Mouse (Mus musculus): ENCODE measurements around the gene Tbx19. TPM values are rescaled to one million over a fixed set of nuclear protein-coding genes. Genes with fewer than 3 reads are reported as not detected.

Tbx19 gene
- total RNA-seq, 2 experiments from 2014 or later, result not detected

DNA sequence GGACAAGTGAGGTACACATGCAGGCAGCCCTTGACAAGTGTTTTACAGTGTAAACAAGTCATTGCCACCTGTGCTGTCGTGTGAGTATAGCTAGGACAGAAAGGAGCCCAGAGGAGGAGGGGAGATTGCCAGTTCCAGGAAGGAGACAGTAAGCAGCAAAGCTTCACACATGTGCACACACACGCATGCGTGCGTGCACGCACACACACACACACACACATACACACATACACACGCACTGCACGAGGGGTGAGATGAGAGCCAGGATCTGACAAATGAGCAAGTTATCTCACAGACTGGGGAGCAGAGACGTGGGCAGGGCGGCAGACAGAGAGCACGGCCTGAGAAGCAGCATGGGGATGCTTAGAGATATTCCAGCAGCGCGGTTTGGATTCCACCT, 25.9 kb upstream of the Tbx19 start:
- ATAC-seq (replicated peaks; ENCODE audit: poor library complexity, severe bottlenecking), result no peak

DNA sequence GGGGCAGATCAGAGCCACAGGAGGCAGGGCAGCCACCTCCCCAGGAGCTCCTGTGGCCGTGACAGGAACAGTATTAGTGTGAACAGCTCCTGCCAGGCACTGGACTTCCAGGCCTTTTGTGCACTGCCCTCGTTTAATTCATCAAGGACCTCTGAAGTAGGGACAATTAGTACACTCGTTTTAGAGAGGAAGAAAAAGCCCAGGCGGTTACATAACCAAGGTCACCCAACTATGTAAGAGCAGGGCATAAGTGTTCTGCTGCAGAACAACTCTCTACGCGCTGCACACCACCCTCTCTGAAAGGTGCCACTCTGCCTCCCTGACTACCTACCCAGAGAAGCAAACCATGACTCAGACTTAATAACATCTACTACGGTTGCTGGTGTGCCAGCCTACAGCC, 24.5 kb upstream of the Tbx19 start:
- no peak for ATAC-seq (replicated peaks; ENCODE audit: poor library complexity, severe bottlenecking)

DNA sequence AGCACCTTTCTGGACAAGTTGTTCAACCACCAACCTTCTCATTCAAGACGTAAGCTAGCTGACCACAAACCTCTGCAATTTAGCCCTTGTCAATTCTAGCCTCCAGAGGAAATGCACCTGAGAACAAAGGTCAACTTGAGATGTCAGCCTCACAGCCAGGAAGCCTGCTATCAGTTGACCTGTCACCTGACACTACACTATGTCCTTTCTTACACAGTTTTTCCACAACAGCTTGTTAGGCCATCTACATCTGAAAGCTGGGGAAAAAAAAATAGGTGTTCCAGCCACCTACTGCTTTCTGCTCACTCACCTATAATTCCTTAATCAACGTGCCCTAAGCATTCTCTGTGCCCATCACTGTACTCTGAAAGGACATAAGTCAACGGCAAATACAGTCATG, 23.6 kb upstream of the Tbx19 start:
- no peak for ATAC-seq (replicated peaks; ENCODE audit: poor library complexity, severe bottlenecking)

DNA sequence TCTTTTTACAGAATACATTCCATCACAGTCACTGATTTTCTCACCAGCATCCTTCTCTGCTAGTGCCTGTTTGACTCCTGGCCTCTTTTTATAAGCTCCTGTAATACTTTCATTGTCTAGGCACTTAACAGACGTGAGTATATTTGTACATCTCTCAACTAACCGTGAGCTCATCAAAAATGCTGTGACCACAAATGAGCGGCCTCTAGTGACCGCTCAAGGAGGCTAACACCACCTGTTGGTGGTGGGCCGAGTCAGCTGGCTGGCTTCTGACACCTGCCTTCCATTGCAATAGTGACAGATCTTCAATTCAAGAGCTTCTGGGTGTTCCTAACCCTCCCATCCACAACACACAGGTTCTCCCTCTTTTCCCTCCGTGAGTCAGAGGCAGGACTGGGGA, 22.8 kb upstream of the Tbx19 start:
- no peak for ATAC-seq (replicated peaks; ENCODE audit: poor library complexity, severe bottlenecking)

DNA sequence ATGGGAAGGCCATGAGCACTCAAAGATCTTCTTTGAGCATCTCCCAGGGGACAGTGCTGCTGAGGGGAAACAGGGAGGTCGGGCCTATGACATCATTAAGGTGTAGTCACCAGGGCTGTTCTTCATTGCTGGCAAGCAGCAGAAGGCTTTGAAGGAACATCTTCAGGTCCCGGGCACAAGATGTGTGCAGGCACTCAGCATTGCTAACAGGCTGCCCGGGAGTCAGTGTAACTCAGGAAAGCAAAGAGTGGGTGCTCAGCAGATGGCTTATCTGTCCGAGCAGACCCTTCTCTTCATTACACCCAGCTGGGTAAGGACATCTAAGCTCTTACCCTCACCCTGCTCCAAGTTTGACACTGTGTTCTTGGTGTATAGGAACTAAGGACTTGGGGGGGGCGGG, 18.7 kb upstream of the Tbx19 start:
- ATAC-seq (replicated peaks; ENCODE audit: poor library complexity, severe bottlenecking), result no peak

DNA sequence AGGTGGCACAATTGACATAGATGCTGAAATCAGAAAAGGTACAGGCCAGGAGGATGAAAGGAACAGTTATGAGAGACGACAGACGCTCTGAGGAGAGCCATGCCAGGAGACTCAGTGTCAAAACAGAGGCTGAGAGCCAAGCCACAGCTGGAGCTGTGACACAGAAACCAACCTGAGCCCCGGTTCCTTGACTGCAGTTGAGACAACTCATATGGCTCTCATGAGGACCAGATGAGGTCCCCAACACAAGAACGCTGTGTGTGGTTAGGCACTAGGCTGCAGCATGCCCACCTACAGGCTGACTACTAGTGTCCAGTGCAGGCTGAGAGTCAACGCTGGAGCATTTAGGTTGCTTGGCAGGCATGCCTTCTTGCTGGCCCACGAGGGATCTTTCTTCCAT, 17.5 kb upstream of the Tbx19 start:
- no peak for ATAC-seq (replicated peaks; ENCODE audit: poor library complexity, severe bottlenecking)

DNA sequence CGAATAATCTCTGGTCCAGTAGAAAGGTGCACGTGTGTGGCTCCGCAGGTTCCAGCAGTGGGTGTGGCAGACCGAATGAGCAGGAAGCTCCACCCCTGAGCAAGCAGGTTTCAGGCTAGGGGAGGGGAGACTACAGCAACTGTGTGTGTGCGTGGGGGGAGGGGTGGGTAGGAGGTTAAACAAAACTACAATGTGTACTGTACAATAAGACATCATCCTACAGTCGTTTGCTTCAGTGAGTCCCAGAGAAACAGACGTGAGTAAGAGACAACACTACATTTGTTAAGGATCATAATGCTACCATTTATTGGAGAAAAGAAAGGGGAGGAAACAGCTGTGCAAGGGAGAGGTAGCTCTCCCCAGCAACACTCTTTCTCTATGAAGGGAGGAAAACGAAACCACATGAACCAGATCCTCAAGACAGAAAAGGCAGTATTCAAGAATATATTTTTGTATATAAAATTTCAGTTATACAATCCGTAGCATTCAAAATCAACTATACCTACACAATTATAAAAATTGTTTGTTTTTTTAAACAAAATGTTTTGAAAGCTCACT, 13.6 kb upstream of the Tbx19 start:
- ATAC-seq (replicated peaks; ENCODE audit: poor library complexity, severe bottlenecking), result no peak

DNA sequence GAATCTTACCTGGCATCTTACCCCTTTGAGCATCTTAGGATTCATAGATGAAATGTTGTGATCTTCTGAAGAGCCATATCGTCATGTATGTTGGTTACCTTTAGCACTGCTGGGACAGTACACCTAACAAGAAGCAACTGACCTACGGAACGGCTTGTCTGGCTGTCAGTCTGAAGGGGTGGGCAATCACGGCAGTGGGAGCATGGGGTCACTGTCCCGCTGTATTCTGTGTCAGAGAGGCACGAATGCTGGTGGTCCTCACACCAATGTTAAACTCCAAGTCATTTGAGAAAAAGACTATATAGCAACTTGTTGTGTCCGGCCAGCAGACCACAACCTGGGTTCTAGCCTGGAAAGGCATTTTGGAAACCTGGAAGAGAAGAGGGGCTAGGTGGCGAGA, 10.7 kb upstream of the Tbx19 start:
- no peak for ATAC-seq (replicated peaks; ENCODE audit: poor library complexity, severe bottlenecking)

DNA sequence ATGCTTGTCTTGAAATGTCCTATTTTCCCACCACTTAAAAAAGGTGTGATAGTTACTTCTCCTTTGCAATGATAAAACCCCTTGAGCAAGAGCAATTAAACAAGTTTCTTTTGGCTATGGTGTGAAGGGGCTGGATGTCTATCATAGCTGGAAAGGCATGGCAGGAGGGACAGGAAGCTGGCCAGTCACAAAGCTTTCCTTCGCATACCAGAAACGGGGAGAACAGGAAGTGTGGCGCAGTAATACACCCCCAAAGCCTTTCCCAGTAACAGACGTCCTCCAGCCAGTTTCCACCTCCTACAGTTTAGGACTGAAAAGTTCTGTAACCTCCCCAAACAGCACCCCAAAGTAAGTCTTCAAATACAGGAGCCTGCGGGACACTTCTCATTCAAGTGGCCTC, 9.6 kb upstream of the Tbx19 start:
- peak; percentile 71 for ATAC-seq (replicated peaks; ENCODE audit: poor library complexity, severe bottlenecking)

DNA sequence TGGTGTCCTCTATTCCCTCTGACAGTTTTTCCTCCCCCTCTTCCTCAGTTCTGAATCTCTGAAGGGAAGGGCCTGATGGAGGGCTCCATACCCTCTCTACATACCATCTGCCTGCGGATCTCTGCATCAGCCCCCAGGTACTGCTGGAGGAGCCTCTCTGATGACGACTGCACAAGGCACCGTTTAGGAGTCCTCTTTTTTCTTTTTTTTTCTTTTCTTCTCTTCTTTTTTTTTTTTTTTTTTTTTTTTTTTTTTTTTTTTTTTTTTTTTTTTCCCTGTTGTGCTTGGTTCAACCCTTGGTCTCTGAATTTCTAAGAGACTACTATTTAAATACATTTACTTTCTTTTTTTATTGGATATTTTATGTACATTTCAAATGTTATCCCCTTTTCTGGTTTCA, 8.9 kb upstream of the Tbx19 start:
- ATAC-seq (replicated peaks; ENCODE audit: poor library complexity, severe bottlenecking), result no peak

DNA sequence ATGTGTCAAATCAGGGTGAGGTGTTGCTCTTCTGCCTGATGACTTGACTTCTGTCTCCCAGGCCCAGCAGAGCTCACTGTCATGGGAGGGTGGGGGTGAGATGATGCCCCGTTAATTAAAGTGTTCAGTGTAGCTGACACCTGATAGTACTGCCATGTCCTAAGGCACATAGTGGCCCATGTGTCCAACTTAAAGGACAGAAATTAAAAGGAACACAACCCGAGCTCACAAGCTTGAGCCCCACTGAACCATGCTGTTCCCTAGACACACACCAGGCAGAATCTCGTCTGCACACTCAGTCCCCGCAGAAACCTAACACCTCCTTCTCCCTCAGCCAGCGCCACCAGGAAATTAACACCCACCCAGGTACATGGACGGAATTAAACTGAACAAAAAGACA, 4.3 kb upstream of the Tbx19 start:
- ATAC-seq (replicated peaks; ENCODE audit: poor library complexity, severe bottlenecking), result no peak

DNA sequence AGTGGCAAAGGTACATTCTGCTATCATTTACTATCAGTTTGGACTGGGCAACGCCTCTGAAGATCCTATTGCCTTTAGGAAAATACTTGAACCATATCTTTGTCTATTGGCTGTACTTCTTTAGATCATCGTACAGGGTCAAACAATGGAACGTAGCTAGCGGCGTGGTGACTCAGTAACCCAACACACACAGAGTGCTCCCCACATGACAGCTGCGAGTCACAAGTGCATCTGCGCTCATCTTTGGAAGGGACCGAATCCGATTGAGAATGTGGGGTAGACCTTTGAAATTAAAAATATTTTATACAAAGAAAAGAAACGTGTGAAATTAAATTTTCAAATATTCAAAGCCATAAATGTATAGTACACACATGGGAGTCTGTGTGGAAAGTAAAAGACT, 1.7 kb downstream of the Tbx19 start:
- no peak for ATAC-seq (replicated peaks; ENCODE audit: poor library complexity, severe bottlenecking)

DNA sequence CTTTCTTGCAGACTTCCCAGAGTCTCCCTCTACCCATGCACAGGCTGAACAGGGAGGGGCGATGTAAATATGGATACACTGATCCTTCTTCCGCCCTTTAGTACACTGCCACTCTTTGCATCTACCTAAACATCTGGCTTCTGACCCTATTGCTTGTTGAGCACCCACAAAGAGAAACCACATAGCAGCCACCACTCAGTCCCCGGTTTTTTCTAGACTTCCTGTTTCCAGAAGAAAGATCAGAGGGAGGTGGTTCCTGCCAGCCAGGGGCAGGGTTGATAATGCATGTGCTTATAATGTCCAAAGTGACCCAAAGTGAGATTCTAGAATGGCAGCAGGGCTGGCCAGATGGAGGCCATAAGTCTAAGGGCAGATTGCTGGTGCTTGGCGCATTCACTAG, 6.4 kb downstream of the Tbx19 start:
- peak; percentile 93 for ATAC-seq (replicated peaks; ENCODE audit: poor library complexity, severe bottlenecking)

DNA sequence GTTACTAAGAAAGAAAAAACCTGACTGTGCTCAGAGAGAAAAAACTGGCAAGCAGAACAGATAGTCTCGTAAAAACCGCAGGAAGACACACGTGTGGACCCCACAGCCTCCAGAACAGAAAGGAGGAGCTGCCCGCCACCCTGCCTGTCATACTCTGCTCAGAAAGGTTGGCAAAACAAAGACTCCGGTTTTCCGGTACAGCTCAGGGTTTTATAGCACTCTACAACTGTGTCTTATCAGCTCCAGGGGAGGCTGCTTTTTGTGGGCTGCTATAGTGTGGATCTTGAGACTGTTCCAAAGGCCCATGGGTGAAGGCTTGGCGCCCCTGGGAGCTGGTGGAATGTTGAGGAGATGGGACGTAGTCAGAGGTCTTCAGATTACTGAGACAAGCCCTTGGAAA, 9.4 kb downstream of the Tbx19 start:
- ATAC-seq (replicated peaks; ENCODE audit: poor library complexity, severe bottlenecking), result no peak

DNA sequence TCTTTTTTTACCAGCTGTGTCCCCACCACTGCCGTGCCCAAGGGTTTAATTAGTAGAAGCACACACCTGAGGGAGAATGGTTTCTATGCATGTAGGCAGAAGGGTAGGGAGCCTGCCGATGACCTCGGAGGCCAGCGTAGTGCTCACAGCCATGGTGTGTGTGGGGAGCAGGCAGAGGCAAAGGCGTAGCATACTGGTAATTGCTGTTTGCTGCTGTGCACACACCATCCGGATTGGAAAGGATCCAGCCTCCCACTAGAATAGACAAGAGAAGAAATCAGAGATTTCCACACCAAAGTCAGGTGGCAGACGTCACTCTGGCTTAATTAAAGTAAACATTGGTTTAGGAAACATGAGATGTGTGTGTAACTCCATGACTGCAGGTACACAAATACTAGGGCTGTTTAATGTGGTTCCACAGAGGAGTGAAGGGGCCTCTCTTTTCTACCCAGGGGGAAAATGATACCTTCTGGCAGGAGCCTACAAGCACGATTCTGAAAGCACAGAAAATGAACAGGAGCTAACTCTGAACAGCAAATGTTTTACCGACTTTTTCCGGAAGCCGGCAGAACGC, 18.1 kb downstream of the Tbx19 start:
- no peak for ATAC-seq (replicated peaks; ENCODE audit: poor library complexity, severe bottlenecking)

DNA sequence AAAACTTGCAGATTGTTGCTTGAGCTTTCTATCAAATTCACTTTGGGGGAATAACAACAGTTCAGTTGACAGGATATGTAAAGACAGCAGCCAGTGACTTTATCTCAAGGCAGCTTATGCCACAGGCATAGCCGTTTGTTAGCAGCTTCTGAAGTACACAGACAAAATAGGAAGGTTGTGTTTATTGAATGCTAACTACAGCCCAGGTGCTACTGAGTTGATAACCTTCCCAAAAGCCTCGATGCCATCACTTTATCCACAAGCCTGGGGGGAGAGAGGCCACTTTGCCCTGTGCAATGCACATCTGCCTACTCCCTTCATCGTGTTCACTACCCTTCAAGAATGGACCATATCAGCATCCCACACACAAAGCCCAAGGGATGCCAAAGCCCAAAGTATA, 20.3 kb downstream of the Tbx19 start:
- ATAC-seq (replicated peaks; ENCODE audit: poor library complexity, severe bottlenecking), result no peak

DNA sequence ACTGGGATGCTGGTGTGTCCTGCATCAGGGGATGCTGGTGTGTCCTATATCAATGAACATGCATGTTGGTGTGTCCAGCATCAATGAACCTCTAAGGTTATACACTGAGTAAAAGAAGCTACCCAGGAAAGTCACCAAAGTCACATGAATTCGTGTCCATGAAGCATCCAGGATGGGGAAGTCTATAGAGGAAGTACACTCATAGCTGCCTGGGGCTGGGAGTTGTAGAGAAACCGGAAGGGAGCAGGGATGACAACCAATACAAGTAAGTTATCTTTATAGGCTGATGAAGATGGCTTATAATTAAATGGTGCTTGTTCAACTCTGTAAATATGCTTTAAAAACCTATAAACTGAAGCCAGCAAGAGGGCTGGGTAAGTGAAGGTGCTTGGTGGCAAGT, 26.7 kb downstream of the Tbx19 start:
- peak; percentile 64 for ATAC-seq (replicated peaks; ENCODE audit: poor library complexity, severe bottlenecking)

DNA sequence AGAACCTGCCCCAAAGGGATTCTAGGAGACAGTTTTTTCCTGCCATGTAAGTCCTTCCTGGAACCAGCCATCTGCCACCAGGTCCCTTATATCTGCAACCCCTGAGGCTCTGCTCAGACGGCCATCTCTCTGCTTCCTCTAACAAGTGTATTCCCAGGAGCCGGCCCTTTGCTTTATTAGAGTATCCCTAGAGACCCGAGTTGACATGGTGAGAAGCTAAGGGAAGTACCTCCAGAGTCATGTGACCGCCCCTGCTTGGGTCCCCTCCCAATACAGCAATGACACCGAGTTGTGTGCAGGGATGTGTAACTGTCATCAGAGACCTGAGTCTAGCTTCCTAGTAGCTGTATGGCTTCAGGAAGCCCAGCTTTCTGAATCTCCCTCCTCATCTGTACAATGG, 27.3 kb downstream of the Tbx19 start:
- 0 out of 2 replicates have a peak, but pooled peaks have one; percentile 8 for ATAC-seq (replicated peaks; ENCODE audit: poor library complexity, severe bottlenecking)

DNA sequence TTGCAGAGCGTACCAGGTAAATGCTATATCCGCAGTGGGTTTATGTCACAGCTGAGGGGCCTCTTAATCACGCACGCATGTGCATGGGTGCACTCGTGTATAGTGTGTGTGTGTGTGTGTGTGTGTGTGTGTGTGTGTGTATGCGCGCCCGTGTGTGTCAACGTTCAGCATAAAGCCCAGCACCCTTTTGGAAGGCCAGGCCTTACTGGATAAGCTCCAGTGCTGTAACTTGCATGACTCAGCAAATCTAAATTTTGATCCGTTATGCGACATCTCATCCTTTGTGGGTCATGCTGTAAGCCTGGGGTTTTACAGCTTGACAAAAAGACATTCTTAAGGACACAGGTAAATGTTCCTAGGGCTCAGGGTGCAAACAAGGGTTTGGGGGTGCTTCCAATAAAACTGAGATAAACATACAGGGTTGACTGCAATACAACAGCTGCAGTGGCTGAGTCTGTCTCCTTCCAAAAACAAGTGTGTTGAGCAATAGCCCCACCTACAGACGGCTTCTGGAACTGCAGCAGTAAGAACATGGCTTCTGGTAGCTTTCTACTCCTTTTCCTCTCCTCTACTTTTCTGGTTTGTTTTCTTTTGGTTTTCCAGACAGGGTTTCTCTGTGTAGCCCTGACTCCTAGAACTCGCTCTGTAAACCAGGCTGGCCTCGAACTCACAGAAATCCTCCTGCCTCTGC, 28.2 kb downstream of the Tbx19 start:
- peak; percentile 86 for ATAC-seq (replicated peaks; ENCODE audit: poor library complexity, severe bottlenecking)

DNA sequence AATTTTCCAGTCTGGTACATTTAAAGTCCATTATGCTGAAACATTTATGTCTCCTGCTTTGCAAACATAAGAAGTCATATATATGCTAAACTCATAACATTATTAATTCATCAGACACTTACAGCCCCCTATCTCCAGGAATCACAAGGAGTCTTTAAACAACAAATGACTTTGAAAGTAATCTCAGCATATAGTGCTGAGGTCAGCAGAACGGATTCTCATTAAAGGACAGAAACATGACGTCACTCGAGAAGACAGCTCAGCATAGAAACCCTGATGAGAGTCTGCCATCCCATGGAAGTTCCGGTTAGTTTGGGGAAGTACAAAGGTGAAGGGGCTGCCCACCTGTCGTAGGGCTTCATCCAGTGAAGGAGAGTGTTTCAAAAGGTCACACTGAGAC, 31.0 kb downstream of the Tbx19 start:
- no peak for ATAC-seq (replicated peaks; ENCODE audit: poor library complexity, severe bottlenecking)

DNA sequence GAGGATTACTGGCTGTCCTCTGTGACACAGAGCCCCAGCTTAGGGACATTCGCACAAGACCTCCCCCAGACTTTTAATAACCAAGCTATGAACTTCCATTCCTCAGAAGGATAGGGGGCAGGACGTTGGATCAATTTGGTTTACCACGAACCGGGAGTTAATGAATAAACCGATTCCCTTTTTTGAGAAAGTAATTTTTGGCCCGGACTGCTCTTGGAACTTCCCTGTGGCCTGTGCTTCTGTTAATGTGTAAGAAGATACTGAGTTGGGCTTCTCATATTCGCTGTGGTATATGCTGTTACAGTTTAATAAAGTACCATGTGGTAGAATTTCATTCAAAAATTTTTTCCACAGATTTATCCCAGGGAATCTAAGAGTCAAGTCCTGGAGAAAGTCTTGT, 39.5 kb downstream of the Tbx19 start:
- no peak for ATAC-seq (replicated peaks; ENCODE audit: poor library complexity, severe bottlenecking)

DNA sequence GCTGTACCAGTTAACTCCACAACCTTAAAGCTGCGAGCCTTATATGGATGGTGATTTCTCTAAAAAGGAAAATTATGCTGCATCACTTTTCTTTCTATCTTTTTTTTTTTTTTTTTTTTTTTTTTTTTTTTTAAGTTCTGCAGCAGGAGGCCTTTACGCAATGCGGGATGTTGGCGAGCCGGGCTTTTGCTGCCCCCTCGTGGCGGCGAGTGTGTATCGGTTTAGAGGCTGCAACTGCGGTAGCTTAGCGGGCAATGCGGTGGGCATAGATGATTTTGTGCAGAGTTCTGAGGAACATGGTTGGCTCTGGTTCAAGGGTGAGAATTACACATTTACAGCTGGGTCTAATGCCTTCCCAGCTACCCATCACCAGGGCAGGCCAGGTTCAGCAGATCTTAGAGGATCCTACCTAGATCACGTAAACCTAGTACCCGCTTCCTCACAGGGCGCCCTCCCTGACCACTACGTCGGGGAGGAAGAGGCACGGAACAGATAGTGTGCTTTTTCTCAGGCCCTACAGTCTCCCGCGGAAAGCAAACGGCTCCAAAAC, 40.1 kb downstream of the Tbx19 start:
- peak; percentile 98 for ATAC-seq (replicated peaks; ENCODE audit: poor library complexity, severe bottlenecking)

All from granulocyte monocyte progenitor cell, adult 5-6 weeks (primary cell).